Mouse (Mus musculus) kidney, embryonic 14.5 days (tissue): ENCODE results near the gene Dhcr24. TPM values are rescaled to one million over a fixed set of nuclear protein-coding genes. Genes with fewer than 3 reads are reported as not detected.

Experiments
- ATAC-seq: fragments of 200-750 bp; cut with Nextera tagmentation; 2 replicates; pipeline ENCODE4 v1.8.0; 2017; ENCODE audit warnings: moderate number of reproducible peaks, mild to moderate bottlenecking, moderate TSS enrichment, moderate library complexity; ENCODE audit not compliant: low FRiP score, low TSS enrichment
- H3K27ac ChIP-seq: fragments of 300-500 bp; sonication (generic); 2 replicates; pipeline ENCODE4 v1.5.1; 2014; ENCODE audit warnings: low read depth, mild to moderate bottlenecking, low read length, moderate library complexity, mixed read lengths
- H3K27me3 ChIP-seq: fragments of 300-500 bp; sonication (generic); 2 replicates; pipeline ENCODE4 v1.6.1; 2014; ENCODE audit warnings: mild to moderate bottlenecking, low read length; ENCODE audit not compliant: control insufficient read depth, insufficient read depth
- H3K36me3 ChIP-seq: fragments of 300-500 bp; sonication (generic); 2 replicates; pipeline ENCODE4 v1.6.1; 2014; ENCODE audit warnings: low read length, mixed read lengths; ENCODE audit not compliant: control insufficient read depth, insufficient read depth
- H3K4me1 ChIP-seq: fragments of 300-500 bp; sonication (generic); 2 replicates; pipeline ENCODE4 v1.6.1; 2014; ENCODE audit warnings: low read length, mixed read lengths; ENCODE audit not compliant: control insufficient read depth, insufficient read depth
- H3K4me2 ChIP-seq: fragments of 300-500 bp; sonication (generic); replicated peaks from 2 replicates; pipeline ENCODE4 v1.6.1; 2014; ENCODE audit warnings: low read depth, mild to moderate bottlenecking, low read length
- H3K4me3 ChIP-seq: fragments of 300-500 bp; sonication (generic); 2 replicates; pipeline ENCODE4 v1.5.1; 2014; ENCODE audit warnings: mild to moderate bottlenecking, low read length
- H3K9ac ChIP-seq: fragments of 300-500 bp; sonication (generic); 2 replicates; pipeline ENCODE4 v1.6.1; 2014; ENCODE audit warnings: low read depth, mild to moderate bottlenecking, low read length, moderate library complexity
- H3K9me3 ChIP-seq: fragments of 300-500 bp; sonication (generic); 2 replicates; pipeline ENCODE4 v1.6.1; 2016; ENCODE audit warnings: low read length; ENCODE audit not compliant: control insufficient read depth
- WGBS: fragments of 180-500 bp; shearing (Covaris S2); extraction: QIAGEN DNeasy Blood & Tissue Kit; methylation state at CpG from one replicate; pipeline ENCODE4 v1.1.7; 2014; 5-methylcytosine and 5-hydroxymethylcytosine counted together
- polyA plus RNA-seq: library from polyadenylated mRNA; unstranded; fragments of >200 nt; fragmentation: Nextera tagmentation; extraction: Ambion mirVana; gene quantifications from 2 replicates; pipeline ENCODE4 v1.2.1, GENCODE M21; 2014

The Dhcr24 gene
- polyA plus RNA-seq, 1 experiment from 2014 or later: 29.5 TPM

- no peak overlapping the region for H3K9ac ChIP-seq
- no peaks in the 10 kb centered on the region for H3K9me3 ChIP-seq
- H3K4me2 ChIP-seq: no peak overlapping the region
- no peak for ATAC-seq
- no peaks in the 10 kb centered on the region for H3K36me3 ChIP-seq
- H3K4me1 ChIP-seq: peaks cover 14% of the 10 kb centered on the region; the same call in 1 of the 2 replicates
- no peak overlapping the region for H3K4me3 ChIP-seq
- no peak overlapping the region for H3K27ac ChIP-seq
- no peaks in the 10 kb centered on the region for H3K27me3 ChIP-seq
- 71% methylated on average over 5 of the region's 5 CpGs for WGBS
Measured at GRCm38 (mm10) chr4:106557262-106557661, 3.6 kb upstream of the Dhcr24 start.

GRCm38 (mm10) chr4:106557978-106558377 is 2.9 kb upstream of the Dhcr24 start:
- H3K36me3 ChIP-seq: no peaks in the 10 kb centered on the region
- no peak overlapping the region for H3K4me2 ChIP-seq
- H3K9ac ChIP-seq: no peak overlapping the region
- H3K9me3 ChIP-seq: no peaks in the 10 kb centered on the region
- no peak for ATAC-seq
- WGBS: no CpG with 5 or more reads among the region's 1 CpGs
- no peak overlapping the region for H3K27ac ChIP-seq
- H3K27me3 ChIP-seq: no peaks in the 10 kb centered on the region
- peaks cover 19% of the 10 kb centered on the region for H3K4me1 ChIP-seq
- H3K4me3 ChIP-seq: no peak overlapping the region

- Histone ChIP-seq H3K4me3 (peak overlapping the region; percentile 93; the same call in 1 of the 2 replicates), H3K9ac (peak overlapping the region; percentile 50; the same call in 1 of the 2 replicates), H3K9me3 (no peaks in the 10 kb centered on the region), H3K27ac (no peak overlapping the region), H3K36me3 (peaks cover 5% of the 10 kb centered on the region; the same call in 1 of the 2 replicates), H3K27me3 (no peaks in the 10 kb centered on the region), H3K4me1 (peaks cover 27% of the 10 kb centered on the region), H3K4me2 (peak overlapping the region; percentile 87)
- 28% methylated on average over 13 of the region's 13 CpGs for WGBS
- ATAC-seq: no peak
Measured at GRCm38 (mm10) chr4:106559343-106560212, 1.3 kb upstream of the Dhcr24 start.

DNA sequence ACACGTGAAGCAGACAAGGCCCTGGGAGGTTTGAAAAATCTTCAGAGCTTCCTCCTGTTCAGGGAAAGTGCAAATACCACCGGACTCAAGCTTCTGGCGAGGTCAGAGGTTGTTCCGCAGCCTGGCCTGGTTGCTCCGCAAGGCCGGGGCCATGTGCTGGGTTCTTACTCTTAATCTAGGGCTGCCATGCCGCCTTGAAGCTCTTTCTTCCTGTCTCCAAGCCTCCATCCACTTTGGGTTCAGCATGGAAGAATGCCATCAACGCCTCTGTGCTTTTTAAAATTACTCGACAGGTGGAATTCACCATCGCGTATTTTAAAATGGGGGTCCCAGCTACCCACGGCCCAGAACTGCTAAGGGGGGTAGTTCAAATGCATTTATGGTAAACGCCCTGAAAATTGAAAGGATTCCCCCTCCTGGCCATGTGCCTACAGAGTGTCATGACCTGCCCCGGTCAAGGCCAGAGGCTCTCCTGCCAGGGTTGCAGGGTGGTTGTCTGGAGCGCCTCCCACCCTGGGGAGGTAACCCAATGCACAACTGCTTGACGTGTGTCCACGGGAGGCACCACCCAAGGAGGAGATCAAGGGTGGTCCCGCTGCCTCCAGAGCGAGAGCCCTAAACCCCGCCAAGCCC is 509 bp upstream of the Dhcr24 start:
- H3K9me3 ChIP-seq: no peaks in the 10 kb centered on the region
- peak; percentile 71; the same call in 1 of the 2 replicates for ATAC-seq
- no peaks in the 10 kb centered on the region for H3K27me3 ChIP-seq
- H3K9ac ChIP-seq: peak overlapping the region; percentile 50
- peak overlapping the region; percentile 93 for H3K4me3 ChIP-seq
- H3K36me3 ChIP-seq: peaks cover 11% of the 10 kb centered on the region; the same call in 1 of the 2 replicates
- H3K4me2 ChIP-seq: peak overlapping the region; percentile 87
- H3K4me1 ChIP-seq: peaks cover 27% of the 10 kb centered on the region
- under 1% methylated on average over 20 of the region's 20 CpGs for WGBS
- H3K27ac ChIP-seq: peak overlapping the region; percentile 67

- no peaks in the 10 kb centered on the region for H3K9me3 ChIP-seq
- H3K4me3 ChIP-seq: peak overlapping the region; percentile 93
- ATAC-seq: no peak
- H3K27ac ChIP-seq: no peak overlapping the region
- H3K9ac ChIP-seq: peak overlapping the region; percentile 81
- peak overlapping the region; percentile 87 for H3K4me2 ChIP-seq
- 15% methylated on average over 6 of the region's 6 CpGs for WGBS
- no peaks in the 10 kb centered on the region for H3K27me3 ChIP-seq
- peaks cover 27% of the 10 kb centered on the region for H3K4me1 ChIP-seq
- H3K36me3 ChIP-seq: peaks cover 28% of the 10 kb centered on the region
Measured at GRCm38 (mm10) chr4:106562006-106562405, 1.2 kb downstream of the Dhcr24 start.

DNA sequence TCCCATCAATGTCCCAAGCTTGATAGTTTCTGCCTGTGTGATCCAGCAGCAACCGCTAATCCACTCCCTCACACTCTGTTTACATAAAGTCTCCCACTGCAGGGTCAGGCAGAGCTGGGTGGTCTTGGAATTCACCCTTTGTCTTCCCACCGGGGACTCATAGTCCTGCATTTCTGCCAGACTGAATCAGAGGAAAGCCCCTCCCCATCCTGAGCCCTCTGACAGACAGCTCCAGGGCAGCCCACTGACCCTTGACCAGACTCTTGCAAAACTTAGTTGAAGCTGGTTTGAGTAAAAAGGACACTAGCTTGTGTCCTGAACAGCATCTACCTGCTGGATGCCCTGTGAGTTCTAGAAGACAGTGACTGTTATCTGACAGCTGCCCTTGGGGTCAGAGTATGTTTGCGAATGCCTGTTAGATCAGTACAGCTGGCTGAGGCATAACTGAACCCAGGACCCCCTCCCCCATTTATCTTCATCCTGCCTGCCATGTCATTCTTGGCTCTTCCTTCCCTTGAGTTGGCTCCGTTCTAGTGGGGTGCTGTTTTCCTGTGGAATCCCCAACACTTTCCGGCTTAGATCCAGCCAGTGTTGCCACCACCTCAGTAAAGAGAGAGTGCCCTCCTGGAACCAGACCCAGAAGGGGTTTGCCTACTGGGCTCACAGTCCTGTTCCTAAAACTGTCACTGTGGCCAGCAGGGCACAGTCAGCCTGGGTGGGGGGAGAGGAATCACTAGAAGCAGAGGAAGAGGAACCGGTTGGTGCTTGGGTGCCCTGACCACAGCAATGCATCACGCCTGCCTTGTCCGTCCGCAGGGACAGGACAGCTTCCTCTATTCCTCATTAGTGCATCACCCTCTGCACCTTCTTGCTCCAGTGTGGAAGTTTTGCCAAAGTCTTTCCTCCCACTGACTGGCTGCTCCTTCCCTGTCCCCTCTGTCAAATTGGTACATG is 2.3 kb downstream of the Dhcr24 start:
- H3K36me3 ChIP-seq: peaks cover 38% of the 10 kb centered on the region
- no peak overlapping the region; the same call in 1 of the 2 replicates for H3K9ac ChIP-seq
- WGBS: 48% methylated on average over 9 of the region's 9 CpGs
- peak overlapping the region; percentile 93 for H3K4me3 ChIP-seq
- ATAC-seq: no peak
- no peak overlapping the region for H3K27ac ChIP-seq
- no peaks in the 10 kb centered on the region for H3K27me3 ChIP-seq
- H3K9me3 ChIP-seq: no peaks in the 10 kb centered on the region
- peak overlapping the region; percentile 87 for H3K4me2 ChIP-seq
- H3K4me1 ChIP-seq: peaks cover 27% of the 10 kb centered on the region

DNA sequence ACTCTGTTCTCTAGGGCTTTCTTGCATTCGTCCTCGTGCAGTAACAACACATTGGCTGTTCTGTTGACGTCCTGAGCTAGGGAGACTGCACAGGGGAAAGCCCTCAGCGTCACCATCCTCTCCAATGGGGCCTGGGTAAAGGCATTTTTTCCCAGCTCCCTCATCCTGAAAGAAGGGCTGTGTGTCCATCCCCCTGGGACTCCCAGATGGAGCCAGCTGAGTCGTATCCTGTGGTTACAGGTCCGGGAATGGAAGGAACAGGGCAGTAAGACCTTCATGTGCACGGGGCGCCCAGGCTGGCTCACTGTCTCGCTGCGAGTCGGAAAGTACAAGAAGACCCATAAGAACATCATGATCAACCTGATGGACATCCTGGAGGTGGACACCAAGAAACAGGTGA is 3.3 kb downstream of the Dhcr24 start:
- no peaks in the 10 kb centered on the region for H3K27me3 ChIP-seq
- H3K27ac ChIP-seq: no peak overlapping the region
- peaks cover 38% of the 10 kb centered on the region for H3K36me3 ChIP-seq
- no peak overlapping the region for H3K4me3 ChIP-seq
- ATAC-seq: no peak
- H3K4me2 ChIP-seq: no peak overlapping the region
- 89% methylated on average over 11 of the region's 11 CpGs for WGBS
- H3K9ac ChIP-seq: no peak overlapping the region
- H3K4me1 ChIP-seq: peaks cover 27% of the 10 kb centered on the region
- H3K9me3 ChIP-seq: no peaks in the 10 kb centered on the region

DNA sequence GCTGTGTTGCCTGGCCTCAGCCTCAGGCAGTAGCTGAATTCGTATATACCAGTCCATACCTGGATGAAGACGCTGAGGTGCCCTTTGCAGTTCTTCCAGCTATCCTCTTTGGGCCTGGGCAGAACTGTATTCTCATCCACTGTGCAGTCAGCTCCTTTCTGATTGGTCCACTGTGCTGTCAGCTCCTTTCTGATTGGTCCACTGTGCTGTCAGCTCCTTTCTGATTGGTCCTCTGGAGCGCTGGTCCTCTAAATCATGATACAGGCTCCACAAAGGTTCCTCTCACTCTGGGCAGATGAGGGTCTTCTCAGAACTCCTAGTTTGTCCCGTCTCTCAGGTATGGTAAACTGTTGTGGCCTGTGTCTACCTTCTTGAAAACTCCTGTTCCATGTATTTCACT is 8.8 kb downstream of the Dhcr24 start:
- no peaks in the 10 kb centered on the region for H3K4me1 ChIP-seq
- H3K36me3 ChIP-seq: peaks cover 79% of the 10 kb centered on the region
- ATAC-seq: no peak
- H3K4me3 ChIP-seq: no peak overlapping the region
- no peak overlapping the region for H3K9ac ChIP-seq
- WGBS: 92% methylated on average over 4 of the region's 4 CpGs
- H3K27ac ChIP-seq: no peak overlapping the region
- H3K27me3 ChIP-seq: no peaks in the 10 kb centered on the region
- no peak overlapping the region for H3K4me2 ChIP-seq
- no peaks in the 10 kb centered on the region for H3K9me3 ChIP-seq
